Mouse (Mus musculus) liver, embryonic 14.5 days (tissue): ENCODE results near the gene Ppp1r32. TPM values are rescaled to one million over a fixed set of nuclear protein-coding genes. Genes with fewer than 3 reads are reported as not detected.

Source experiments
- ATAC-seq: fragments of 200-750 bp; cut with Nextera tagmentation; 2 replicates; pipeline ENCODE4 v1.8.0; 2017; ENCODE audit warnings: moderate number of reproducible peaks, mild to moderate bottlenecking, moderate library complexity; ENCODE audit not compliant: insufficient read depth
- DNase-seq, 3 experiments: peaks; one replicate each; pipeline ENCODE4 v3.0.0-alpha.2; 2012 to 2013; ENCODE audit warnings: low read depth in 3 of 3, low spot score in 3 of 3
- H3K27ac ChIP-seq: fragments of 300-500 bp; sonication (generic); 2 replicates; pipeline ENCODE4 v1.5.1; 2014; ENCODE audit warnings: moderate library complexity, mild to moderate bottlenecking, control low read depth, inconsistent platforms
- H3K27me3 ChIP-seq: fragments of 300-500 bp; sonication (generic); 2 replicates; pipeline ENCODE4 v1.6.1; 2014; ENCODE audit warnings: mild to moderate bottlenecking, low read length, moderate library complexity; ENCODE audit not compliant: control insufficient read depth, insufficient read depth
- H3K36me3 ChIP-seq: fragments of 300-500 bp; sonication (generic); replicated peaks from 2 replicates; pipeline ENCODE4 v1.6.1; 2014; ENCODE audit warnings: low read depth; ENCODE audit not compliant: control insufficient read depth, insufficient read depth
- H3K4me1 ChIP-seq, 2 experiments: fragments of 200-500 bp in 1 of 2; fragments of 300-500 bp in 1 of 2; sonication (generic) in 1 of 2; replicated peaks; 2 replicates each; pipeline ENCODE4 v1.6.1; 2012 to 2014; ENCODE audit warnings: antibody characterized with exemption in 1 of 2, inconsistent platforms in 1 of 2, low read length in 1 of 2; ENCODE audit not compliant: control insufficient read depth in 2 of 2, insufficient read depth in 2 of 2
- H3K4me2 ChIP-seq: fragments of 300-500 bp; sonication (generic); 2 replicates; pipeline ENCODE4 v1.6.1; 2014; ENCODE audit warnings: low read depth, mild to moderate bottlenecking, control low read depth, moderate library complexity
- H3K4me3 ChIP-seq, 2 experiments: fragments of 200-500 bp in 1 of 2; fragments of 300-500 bp in 1 of 2; sonication (generic) in 1 of 2; 2 replicates each; pipeline ENCODE4 v1.5.1; 2012 to 2014; ENCODE audit warnings: low read depth in 2 of 2, low read length in 2 of 2, mild to moderate bottlenecking in 2 of 2, control low read depth in 1 of 2, inconsistent platforms in 1 of 2, moderate library complexity in 1 of 2; ENCODE audit not compliant: insufficient read depth in 1 of 2
- H3K9ac ChIP-seq: fragments of 300-500 bp; sonication (generic); replicated peaks from 2 replicates; pipeline ENCODE4 v1.6.1; 2014; ENCODE audit warnings: mild to moderate bottlenecking, control low read depth, moderate library complexity
- H3K9me3 ChIP-seq: fragments of 300-500 bp; sonication (generic); 2 replicates; pipeline ENCODE4 v1.6.1; 2016; ENCODE audit warnings: low read length, mixed read lengths; ENCODE audit not compliant: control insufficient read depth
- CTCF ChIP-seq: IDR thresholded peaks from 2 replicates; pipeline ENCODE4 v1.5.1; 2016; ENCODE audit warnings: antibody characterized with exemption, low read depth, control low read depth
- EP300 ChIP-seq: IDR thresholded peaks from 2 replicates; pipeline ENCODE4 v1.6.1; 2016; ENCODE audit warnings: antibody characterized with exemption, low read depth
- WGBS: fragments of 180-500 bp; shearing (Covaris S2); extraction: QIAGEN DNeasy Blood & Tissue Kit; methylation state at CpG from one replicate; pipeline ENCODE4 v1.1.7; 2014; ENCODE audit not compliant: insufficient replicate concordance; 5-methylcytosine and 5-hydroxymethylcytosine counted together
- polyA plus RNA-seq, 2 experiments: library from polyadenylated mRNA; depleted of rRNA in 1 of 2; stranded (reverse) in 1 of 2; unstranded in 1 of 2; fragments of >200 nt; fragmentation: Nextera tagmentation in 1 of 2; extraction: Ambion mirVana in 1 of 2; gene quantifications; 2 replicates each; pipeline versions ENCODE4 v1.2.1 to v1.2.3; 2012 to 2014

The Ppp1r32 gene
- polyA plus RNA-seq, 2 experiments, result 0.17 TPM; not detected in 1

DNA sequence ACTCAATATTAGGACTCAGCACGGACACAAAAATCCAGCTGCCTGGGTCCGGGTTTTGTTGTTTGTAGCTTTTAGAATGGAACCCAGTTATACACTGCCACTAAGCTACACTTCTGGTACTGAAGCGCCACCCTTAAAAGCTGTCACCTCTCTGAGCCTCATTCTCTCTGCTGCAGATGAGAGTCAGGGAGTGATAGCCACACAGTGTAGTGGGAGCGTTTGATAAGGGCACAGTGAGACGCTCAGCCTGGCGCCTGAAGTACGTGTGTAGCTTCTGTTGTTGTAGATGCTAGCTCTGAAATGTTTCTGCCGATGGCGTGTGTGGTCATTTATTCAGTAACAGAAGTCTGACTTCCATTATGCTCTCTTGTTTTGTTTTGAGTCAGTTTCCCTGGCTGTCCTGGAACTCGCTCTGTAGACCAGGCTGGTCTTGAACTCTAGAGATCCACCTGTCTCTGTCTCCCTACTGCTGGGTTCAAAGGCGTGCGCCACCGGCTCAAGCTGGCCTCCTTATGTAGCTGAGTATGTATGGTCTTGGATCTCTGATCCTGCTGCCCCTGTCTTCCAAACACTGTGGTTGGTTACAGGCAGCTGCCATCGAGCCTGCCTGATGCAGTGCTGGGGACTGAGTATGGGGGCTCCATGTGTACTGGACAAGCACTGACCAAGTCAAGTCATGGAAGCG is 37.9 kb downstream of the Ppp1r32 start:
- Histone ChIP-seq H3K27me3 (no peaks in the 10 kb centered on the region), H3K4me1 (peaks cover 9 to 15% of the 10 kb centered on the region in 2 experiments; a peak in 3 of 4 replicates), H3K36me3 (no peaks in the 10 kb centered on the region), H3K9me3 (no peaks in the 10 kb centered on the region; the same call in 1 of the 2 replicates), H3K4me2 (peak overlapping the region; percentile 42), H3K9ac (0 out of 2 replicates have a peak overlapping the region, but pooled peaks have one; percentile 37), H3K4me3 (no peak overlapping the region), H3K27ac (peak overlapping the region; percentile 66)
- WGBS, result 48% methylated on average over 15 of the region's 15 CpGs
- DNase-seq (peak; percentile 50 to 68 (median 62)), ATAC-seq (peak; percentile 95)
- TF ChIP-seq CTCF (no peak), EP300 (peak; percentile 80)

DNA sequence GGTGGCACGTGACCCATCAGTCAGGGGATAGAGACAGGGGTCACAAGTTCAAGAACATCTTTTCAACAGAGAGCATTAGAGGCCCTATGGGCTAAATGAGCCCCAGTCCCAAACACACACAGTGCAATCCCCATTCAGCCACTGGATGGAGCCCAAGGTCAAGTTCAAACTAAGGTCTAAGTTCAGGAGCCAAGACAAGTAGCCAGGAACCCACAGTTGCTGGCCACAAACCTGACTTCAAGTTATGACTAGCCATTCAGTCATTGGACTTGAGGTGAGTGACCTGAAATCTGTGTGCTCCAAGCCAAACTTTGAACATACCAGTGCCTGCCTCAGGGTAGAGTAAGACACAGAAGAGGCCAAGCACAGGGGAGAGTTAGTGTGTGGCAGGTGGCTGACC is 45.2 kb downstream of the Ppp1r32 start:
- H3K4me3 ChIP-seq, result no peak overlapping the region
- no peaks in the 10 kb centered on the region for H3K9me3 ChIP-seq
- no peaks in the 10 kb centered on the region for H3K36me3 ChIP-seq
- H3K27me3 ChIP-seq, result no peaks in the 10 kb centered on the region
- TF ChIP-seq CTCF (peak; percentile 61), EP300 (no peak)
- no peak overlapping the region for H3K9ac ChIP-seq
- no peak overlapping the region for H3K27ac ChIP-seq
- no peaks in the 10 kb centered on the region for H3K4me1 ChIP-seq
- WGBS, result 31% methylated on average over 1 of the region's 1 CpGs
- DNase-seq (no peak), ATAC-seq (no peak)
- no peak overlapping the region for H3K4me2 ChIP-seq

DNA sequence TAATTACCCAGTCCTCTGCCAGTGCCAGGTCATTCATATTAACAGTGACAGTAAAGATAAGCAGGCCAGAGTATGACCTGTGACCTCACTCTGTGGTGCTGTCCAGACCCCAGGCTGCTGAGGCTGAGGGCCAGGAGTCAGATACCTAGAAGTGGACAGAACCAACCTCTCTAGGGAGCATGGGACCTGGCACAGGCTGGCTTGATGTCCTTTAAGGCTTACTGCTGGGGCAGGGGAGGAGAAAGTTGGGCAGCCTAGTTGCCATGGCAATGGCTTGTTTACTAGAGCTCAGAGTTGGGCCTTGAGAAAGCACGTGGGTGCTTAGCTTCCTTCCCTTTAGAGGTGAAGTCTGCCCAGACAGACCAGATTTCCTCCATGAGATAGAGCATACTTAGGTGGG is 46.0 kb downstream of the Ppp1r32 start:
- no peak overlapping the region for H3K4me3 ChIP-seq
- no peaks in the 10 kb centered on the region for H3K36me3 ChIP-seq
- H3K27me3 ChIP-seq, result no peaks in the 10 kb centered on the region
- DNase-seq (no peak), ATAC-seq (no peak)
- no peak overlapping the region for H3K9ac ChIP-seq
- 15% methylated on average over 1 of the region's 1 CpGs for WGBS
- H3K9me3 ChIP-seq, result no peaks in the 10 kb centered on the region
- no peak overlapping the region for H3K27ac ChIP-seq
- H3K4me2 ChIP-seq, result no peak overlapping the region
- H3K4me1 ChIP-seq, result peaks cover 0 to 4% of the 10 kb centered on the region in 2 experiments; a peak in 3 of 4 replicates
- TF ChIP-seq EP300 (no peak), CTCF (no peak)

DNA sequence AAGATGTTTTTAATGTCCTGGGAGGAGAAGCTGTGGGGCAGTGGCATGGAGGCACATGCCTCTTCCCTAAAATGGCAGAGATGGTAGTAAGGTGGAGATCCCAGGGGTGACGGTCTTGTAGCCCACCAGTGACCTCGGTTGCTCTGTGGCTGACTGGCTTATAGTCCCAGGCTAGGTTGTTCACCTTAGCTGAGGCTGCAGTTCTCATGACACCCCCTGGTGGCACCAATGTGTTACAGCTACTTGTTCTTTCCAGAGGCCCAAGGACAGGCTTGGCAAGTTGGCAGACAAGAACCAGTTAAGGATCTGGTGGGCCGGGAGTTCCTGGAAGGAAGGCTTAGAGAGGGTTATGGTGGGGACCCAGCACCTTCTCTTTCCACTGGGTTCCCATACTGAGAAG is 46.8 kb downstream of the Ppp1r32 start:
- Histone ChIP-seq H3K4me1 (peaks cover 0 to 11% of the 10 kb centered on the region in 2 experiments; a peak in 3 of 4 replicates), H3K9ac (no peak overlapping the region), H3K4me2 (no peak overlapping the region), H3K36me3 (no peaks in the 10 kb centered on the region), H3K4me3 (no peak overlapping the region), H3K27me3 (no peaks in the 10 kb centered on the region), H3K27ac (no peak overlapping the region), H3K9me3 (no peaks in the 10 kb centered on the region)
- 27% methylated on average over 3 of the region's 3 CpGs for WGBS
- DNase-seq (peak; percentile 38 to 46 (median 44)), ATAC-seq (no peak)
- TF ChIP-seq EP300, result no peak
- peak; percentile 88 for TF ChIP-seq CTCF

DNA sequence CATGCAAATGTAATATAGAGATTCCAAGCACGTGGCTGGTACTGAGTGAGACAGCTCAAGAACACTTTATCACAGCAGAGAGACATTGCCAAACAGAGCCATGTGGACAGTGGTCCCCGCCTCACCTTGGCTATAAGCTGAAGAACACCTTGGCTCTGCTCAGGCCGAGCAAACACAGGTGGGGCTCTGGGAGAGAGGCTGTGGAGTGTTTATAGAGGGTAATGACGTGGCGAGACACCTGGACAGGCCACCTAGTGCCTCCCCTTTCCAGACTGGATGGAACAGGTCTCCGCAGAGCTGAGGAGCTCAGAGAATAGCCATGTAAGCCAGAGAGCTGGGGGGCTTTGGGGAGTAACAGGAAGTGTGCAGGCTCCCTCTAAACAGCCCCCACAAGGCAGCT is 47.8 kb downstream of the Ppp1r32 start:
- no peak for TF ChIP-seq EP300
- TF ChIP-seq CTCF, result no peak
- Histone ChIP-seq H3K27me3 (no peaks in the 10 kb centered on the region), H3K4me3 (no peak overlapping the region), H3K27ac (no peak overlapping the region), H3K9ac (no peak overlapping the region), H3K4me1 (peaks cover 0 to 11% of the 10 kb centered on the region in 2 experiments; a peak in 3 of 4 replicates), H3K36me3 (no peaks in the 10 kb centered on the region), H3K4me2 (no peak overlapping the region), H3K9me3 (no peaks in the 10 kb centered on the region)
- WGBS, result 54% methylated on average over 6 of the region's 6 CpGs
- no peak for ATAC-seq
- no peak for DNase-seq
